19 mouse cellular contexts compared by ENCODE assay signal in genomic region chr6:135932924-135933323, GRCm38 (mm10).
DNase-seq lines count a peak whose midpoint lies in the region; TF ChIP-seq lines count a peak whose summit lies in the region.
"Had no signal": no experiment of that assay in that cellular context is flagged by ENCODE, and none has a peak within 500 bp of the region (broad histone marks: within the 10 kb centered on the region; RNA-seq: fewer than 3 reads in every experiment).

No protein-coding gene starts in this region.

- no peak overlapping the region for H3K4me3 ChIP-seq in layer of hippocampus, adult 2 months
- H3K4me3 ChIP-seq: embryonic facial prominence, embryonic 13.5 days; embryonic facial prominence, embryonic 15.5 days; erythroblast, embryonic 14.5 days; forebrain, embryonic 10.5 days; forebrain, embryonic 12.5 days had no signal

- no peak for TF ChIP-seq CTCF in layer of hippocampus, adult 2 months (conservative IDR thresholded peaks at IDR 0.05)

- H3K27ac ChIP-seq in layer of hippocampus, adult 2 months: peak overlapping the region; percentile 36; the same call in 1 of the 2 replicates
- H3K27ac ChIP-seq: embryonic facial prominence, embryonic 13.5 days; embryonic facial prominence, embryonic 15.5 days; forebrain, embryonic 10.5 days; forebrain, embryonic 12.5 days had no signal

- DNase-seq in layer of hippocampus, adult 2 months (ENCODE audit: low spot score in 2 of 2): no peak
- no peak for DNase-seq in layer of hippocampus, adult 11-12 months (ENCODE audit: low spot score)
- peak; percentile 57 for DNase-seq in brain, adult 2 months (ENCODE audit: low read depth, low spot score)
- peak; percentile 40 for DNase-seq in telencephalon, adult 2 months (ENCODE audit: low read depth, low spot score)
- DNase-seq in cerebellum, postnatal 10 days: no peak
- DNase-seq: adrenal gland, adult 2 months; adrenal gland, postnatal 10 days; adrenal gland, postnatal 25 days; cerebellum, adult 11-12 months; cerebellum, adult 2 months; cerebellum, adult 9-10 months; cerebellum, postnatal 14 days; cerebellum, postnatal 36 days; embryo, embryonic 11 days had no signal

Comparison
In these comparisons a context has a peak if more than half of its experiments do, and no peak if none do; other contexts are left out.
1. DNase-seq: peak in brain, adult 2 months (single experiment) and telencephalon, adult 2 months (single experiment); none in layer of hippocampus, adult 2 months (0 of 2), layer of hippocampus, adult 11-12 months (single experiment) and cerebellum, postnatal 10 days (0 of 2).